Mouse (Mus musculus): ENCODE measurements around the gene Sec14l3.
"Not testable (repeated sequence)": the region's sequence is repeated elsewhere in the genome, so short reads cannot be mapped to it uniquely, and the experiment has no call there.

Sec14l3 gene

DNA sequence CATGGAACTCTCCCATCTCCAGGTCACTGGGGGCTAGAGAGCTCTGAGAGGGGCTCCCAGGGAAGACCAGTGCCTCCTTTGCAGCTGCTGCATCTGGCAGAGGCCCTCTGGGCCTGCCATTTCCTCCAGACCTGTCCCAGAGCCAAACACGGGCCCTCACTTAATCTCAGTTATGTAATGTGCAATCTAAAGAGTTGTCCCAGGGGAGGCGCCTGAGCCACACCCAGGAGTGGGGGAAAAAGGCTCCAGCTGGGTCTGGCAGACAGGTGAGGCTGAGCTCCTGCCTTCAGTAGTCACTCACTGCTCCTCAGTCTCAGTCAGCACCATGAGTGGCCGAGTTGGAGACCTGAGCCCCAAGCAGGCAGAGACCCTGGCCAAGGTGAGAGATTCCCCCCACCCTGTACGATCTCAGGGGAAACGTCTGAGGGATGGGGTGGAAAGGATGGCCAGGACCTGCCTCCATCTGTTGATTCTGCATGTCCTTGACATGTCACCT is at the start of gene Sec14l3:
Gene Sec14l3, plus strand, starts transcription at position 215 of the 496 bp plus-strand sequence.
- DNase-seq (ENCODE audit: low read depth, low spot score) = no peak

DNA sequence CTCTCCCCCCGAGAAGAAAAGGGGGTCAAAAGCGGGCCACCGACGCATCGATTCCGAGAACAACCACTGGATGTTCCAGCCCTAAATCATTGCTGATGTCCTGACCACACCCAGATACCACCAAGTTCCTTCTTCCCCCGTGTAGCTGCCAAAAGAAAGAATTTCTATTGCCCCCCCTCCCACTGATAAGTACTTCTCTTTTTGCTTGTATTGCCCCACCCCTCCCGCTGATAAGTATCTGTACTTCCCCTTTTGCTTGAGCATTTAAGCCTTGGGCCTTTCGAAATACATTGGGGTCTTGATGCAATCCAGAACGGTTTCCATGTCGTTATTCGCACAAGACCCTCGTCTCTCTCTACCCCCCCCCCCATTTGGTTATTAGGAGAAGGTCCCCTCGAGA is 48.8 kb upstream of the Sec14l3 start:
- DNase-seq (ENCODE audit: low read depth, low spot score) = not testable (repeated sequence)

DNA sequence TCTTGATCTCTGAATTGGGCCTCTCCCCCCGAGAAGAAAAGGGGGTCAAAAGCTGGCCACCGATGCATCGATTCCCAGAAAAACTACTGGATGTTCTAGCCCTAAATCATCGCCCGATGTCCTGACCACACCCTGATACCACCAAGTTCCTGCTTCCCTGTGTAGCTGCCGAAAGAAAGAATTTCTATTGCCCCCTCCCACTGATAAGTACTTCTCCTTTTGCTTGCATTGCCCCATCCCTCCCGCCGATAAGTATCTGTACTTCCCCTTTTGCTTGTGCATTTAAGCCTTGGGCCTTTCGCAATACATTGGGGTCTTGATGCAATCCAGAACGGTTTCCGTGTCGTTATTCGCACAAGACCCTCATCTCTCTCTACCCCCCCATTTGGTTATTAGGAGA is 42.5 kb upstream of the Sec14l3 start:
- DNase-seq (ENCODE audit: low read depth, low spot score) = not testable (repeated sequence)

DNA sequence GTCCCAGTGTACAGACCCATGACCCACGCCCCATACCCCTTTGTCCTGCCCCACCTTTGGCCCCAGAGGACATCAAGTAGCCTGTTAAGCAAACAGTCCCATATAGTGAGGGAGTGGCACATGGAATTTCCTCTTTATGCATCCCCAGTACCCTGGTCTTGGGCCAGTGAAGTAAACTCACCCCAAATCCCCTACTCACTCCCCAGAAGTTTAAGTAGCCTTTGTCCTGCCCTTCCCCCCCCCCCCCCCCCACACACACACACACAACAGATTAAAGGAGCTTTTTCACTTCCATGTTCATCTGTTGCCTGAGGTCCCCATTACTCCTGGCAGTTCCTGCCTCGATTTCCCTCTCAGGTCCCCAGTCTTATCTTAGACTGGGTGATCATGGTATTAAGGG is 41.3 kb upstream of the Sec14l3 start:
- no peak for DNase-seq (ENCODE audit: low read depth, low spot score)

DNA sequence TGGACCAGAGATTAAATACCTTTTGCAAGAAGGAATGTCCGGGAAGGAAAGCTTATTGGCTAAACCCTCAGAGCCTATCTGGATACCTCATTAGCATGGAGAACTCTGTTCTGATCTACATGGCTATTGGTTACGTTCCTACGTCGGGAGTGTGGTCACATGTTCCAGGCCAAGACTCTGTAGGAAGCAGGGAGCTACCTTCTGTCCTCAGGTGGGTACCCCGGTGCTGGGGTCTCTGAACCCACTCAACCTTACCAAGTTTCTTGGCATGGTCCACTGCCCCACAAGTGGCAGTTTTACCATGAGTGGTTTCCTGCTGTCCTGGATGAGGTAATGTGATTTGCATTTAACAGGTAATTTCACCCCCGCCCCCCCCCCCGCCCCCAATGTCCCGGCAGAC is 37.6 kb upstream of the Sec14l3 start:
- DNase-seq (ENCODE audit: low read depth, low spot score) = no peak

DNA sequence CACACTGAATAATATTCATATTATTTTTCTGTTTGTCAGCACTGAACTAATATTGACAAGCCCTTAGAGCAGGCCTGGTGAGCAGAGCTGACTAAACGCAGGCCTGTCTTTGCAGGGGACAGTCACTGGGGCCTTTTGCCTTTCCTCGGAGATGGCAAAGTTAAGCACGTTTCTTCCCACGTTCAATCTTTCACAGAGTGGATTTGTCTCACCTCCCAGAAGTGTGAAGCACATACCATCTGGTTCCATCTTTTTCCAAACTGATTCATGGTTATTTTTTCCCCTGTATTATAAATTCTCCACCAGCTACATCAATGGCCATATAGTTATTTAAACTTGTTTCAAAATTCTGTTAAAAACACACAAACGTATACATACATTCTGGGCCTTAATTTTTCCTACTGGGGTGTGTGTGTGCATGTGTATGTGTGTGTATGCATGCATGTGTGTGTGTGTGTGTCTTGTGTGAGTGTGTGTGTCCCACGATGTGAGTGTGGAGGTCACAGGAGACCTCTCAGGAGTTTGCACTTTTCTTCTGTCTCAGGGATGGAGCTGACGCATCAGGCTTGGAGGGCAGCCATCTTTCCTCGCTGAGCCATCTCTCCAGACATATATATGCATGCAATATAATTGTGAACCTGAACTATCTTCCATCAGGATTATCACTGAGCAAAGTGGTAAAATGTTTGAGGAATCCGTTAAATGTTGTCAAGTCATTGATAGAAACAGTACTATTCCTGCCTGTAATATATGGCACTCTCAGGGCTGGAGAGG is 36.9 kb upstream of the Sec14l3 start:
- no peak for DNase-seq (ENCODE audit: low read depth, low spot score)

DNA sequence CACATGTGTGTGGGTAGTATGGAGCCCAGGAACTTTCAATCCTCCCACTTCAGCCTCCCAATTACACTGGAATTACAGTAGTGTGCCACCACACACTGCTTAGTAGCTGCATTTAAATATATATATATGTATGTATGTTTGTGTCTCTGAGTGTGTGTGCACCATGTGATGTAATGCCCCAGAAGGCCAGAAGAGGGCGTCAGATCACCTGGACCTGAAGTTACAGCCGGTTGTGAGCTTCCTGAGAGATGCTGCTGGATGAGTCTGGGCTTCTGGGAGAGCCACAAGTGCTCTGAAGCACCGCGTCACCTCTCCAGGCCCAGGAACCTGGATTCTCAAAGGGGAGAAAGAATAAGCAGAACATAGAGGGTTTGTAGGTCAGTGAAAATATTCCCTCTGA is 35.3 kb upstream of the Sec14l3 start:
- peak; percentile 73 for DNase-seq (ENCODE audit: low read depth, low spot score)

DNA sequence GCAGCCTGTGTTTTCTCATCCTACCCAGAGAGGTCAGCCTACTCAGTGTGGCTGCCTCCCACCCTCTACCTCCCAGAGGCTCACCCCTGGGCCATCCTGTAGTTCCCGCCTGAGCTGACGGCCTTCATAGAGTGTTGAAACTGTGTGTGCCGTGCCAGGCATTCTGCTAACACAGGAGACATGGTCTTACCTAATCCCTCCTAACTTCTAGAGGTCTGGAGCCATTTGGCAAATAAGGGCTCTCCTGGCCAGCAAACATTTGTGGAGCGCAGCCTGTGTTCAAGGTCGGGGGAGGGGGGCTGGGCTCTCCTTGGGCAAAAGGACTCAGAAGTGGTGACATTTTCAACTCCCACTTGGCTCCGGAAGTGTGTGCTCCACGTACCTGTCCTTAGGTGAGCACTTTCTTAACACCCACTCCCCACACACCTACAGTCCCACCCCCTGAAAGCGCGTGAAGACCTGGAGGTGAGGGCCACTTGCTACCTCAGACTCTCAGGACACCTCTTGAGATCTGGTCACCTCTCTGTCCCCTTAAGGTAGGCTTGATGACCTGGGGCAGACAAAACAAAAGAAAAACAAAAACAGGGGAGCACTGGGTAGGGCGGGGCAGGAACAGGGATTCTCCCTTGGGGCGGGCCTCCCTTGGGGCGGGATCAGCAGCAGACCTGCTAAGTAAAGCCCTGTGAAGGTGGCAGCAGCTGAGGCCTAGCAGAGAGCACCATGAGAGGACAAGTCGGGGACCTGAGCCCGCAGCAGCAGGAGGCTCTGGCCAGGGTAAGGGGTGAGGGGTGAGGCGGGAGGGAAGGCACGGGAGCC is 33.3 kb upstream of the Sec14l3 start, which contains the start of gene Sec14l4:
Gene Sec14l4, plus strand, starts transcription at position 337 of the 816 bp plus-strand sequence.
- DNase-seq (ENCODE audit: low read depth, low spot score) = peak; percentile 25

DNA sequence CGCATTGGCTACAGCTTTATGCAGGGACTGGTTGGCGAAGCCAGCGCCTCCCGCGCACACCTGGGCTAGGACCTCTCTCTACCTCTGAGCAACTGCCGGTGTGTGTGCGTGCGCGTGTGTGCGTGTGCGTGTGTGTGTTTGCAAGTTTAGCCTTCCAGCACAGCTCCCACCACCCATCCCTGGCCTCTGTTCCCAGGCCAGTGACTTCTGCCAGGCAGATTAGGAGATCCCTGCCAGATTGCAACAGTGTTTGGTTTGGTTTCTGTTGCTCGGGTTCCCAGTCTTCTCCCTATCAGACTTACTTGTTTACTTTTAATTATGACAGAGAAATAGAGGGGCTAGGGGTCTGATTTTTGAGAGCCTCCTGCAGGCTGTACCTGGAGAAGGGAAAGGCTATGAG is 32.7 kb upstream of the Sec14l3 start:
- DNase-seq (ENCODE audit: low read depth, low spot score) = peak; percentile 36

DNA sequence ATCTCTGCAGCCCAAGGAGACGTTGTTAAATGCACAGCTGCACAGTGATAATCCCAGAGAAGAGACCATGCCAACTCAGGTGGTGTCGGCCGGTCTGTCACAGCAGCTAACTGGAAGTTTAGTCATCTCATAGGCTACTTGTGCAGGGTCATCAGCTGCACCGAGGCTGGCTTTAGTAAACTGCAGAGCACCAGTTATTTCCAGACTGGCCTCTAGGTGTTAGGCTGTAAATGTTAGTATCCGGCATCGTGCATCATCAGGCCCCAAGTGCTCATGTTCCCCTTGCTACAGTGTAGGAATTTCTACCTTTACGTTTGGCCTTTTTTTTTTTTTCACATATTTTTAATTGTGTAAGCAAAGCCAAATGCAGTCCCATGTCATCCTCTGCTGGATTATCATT is 31.2 kb upstream of the Sec14l3 start:
- no peak for DNase-seq (ENCODE audit: low read depth, low spot score)

DNA sequence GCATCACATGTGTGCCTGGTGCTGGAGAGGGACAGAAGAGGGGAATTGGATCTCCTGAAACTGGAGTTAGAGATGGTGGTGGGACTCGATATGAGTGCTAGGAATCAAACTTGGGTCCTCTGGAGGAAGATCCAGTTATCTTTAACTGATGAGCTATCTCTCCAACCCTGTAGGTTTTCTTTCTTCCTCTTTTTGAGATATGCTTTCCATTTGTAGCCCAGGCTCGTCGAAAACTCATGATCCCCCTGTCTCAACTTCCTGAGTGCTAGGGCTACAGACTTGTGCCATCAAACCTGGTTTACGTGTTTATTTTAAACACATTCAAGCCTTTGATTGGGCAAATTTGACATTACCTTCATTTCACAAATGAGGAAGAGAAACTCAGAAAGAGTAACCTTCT is 30.5 kb upstream of the Sec14l3 start:
- DNase-seq (ENCODE audit: low read depth, low spot score) = no peak

DNA sequence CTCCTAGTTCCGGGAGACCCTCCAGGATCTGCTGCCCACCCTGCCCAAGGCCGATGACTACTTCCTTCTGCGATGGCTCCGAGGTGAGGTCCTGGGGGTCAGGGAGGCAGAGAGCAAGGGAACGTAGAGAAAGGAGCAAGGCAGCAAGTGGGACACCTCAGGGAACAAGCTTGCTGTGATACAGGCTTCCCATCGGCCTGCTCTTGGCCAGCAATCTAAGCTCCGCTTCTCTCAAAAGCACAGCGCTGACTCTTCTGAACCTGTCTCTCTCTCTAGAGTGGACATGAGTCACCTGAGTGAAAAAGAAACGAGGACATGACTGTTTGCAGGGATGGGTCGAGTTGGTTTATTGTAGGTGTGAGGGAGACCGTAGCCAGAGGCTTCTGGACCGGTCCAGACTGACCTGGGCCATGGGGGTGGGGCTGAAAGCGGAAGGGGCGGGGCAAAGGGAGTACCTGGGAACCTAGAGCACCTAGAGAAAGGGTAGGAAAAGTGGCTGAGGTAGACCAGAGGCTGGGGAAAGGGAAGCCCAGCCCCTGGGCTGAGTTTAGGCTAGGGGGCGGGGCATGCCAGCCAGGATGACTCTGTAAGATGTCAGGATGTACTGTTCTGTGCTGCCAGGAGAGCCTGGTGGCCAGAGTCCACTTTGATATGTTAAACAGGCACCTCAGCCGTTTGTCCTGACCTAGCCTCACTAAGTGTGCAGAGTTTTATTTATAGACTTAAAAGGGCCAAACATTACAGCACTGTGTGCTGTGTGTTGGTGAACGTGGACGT is 29.3 kb upstream of the Sec14l3 start:
- peak; percentile 66 for DNase-seq (ENCODE audit: low read depth, low spot score)

DNA sequence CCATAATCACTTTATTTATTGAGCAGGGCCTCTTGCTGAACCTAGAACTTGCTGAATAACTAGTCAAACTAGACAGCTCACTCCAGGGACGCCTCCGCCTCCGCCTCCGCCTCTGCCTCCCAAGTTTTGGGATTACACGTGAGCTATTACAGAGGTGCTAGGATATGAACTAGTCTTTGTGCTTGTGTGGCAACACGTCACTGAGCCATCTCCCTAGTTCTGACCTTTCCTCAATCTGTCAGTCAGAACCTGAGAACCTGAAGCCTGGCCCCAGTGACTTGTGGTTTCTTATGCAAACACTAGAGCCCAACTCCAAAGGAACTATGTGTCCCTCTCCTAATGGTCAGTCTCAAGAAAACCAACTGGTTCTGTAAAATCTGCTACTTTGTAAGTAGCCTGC is 28.7 kb upstream of the Sec14l3 start:
- no peak for DNase-seq (ENCODE audit: low read depth, low spot score)

DNA sequence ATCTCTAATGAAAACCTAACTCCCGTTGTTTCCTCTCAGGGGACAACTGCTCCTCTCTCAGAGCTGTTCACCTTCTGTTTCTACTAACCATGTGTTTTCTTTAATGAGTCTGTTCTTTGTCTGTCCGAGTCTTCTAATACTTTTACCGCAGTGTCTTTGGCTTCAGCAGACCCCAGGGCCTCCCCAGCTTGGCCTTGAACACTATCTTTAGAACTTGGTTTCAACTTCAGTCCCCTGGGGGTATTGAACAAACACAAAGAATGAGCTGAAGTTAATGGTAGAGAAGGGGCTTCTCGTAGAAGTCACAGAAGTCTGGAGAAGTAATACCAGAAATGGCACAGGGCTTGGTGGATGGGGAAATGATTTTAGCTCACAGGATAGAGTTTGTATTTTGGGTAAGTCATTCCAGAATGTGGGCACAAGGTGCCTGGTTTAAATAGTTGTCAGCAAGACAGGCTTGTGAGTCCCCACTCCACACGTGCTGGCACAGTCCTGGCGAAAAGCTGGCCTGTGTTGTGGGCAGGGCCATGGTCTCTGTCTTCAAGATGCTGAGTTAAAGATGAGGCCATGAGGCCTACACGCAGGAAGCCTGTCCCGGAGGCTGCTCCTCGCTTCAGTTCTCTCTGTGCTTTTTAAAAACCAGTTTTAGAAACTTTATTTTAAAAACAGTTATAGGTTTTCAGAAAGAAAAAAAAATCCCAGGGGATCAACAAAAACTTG is 28.1 kb upstream of the Sec14l3 start:
- no peak for DNase-seq (ENCODE audit: low read depth, low spot score)

DNA sequence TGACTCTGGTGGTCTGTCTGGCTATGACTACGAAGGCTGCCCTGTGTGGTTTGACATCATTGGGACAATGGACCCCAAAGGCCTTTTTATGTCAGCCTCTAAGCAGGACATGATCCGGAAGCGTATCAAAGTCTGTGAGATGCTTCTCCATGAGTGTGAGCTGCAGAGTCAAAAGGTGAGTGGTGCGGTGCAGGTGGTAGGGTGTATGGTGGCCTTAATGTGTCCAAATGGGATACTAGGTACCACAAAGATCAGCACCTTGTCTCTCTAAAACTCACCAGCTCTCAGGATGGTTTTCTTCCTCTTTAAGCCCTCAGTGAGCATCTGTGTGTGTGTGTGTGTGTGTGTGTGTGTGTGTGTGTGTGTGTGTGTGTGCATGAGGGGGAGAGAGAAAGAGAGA is 24.7 kb upstream of the Sec14l3 start:
- no peak for DNase-seq (ENCODE audit: low read depth, low spot score)

DNA sequence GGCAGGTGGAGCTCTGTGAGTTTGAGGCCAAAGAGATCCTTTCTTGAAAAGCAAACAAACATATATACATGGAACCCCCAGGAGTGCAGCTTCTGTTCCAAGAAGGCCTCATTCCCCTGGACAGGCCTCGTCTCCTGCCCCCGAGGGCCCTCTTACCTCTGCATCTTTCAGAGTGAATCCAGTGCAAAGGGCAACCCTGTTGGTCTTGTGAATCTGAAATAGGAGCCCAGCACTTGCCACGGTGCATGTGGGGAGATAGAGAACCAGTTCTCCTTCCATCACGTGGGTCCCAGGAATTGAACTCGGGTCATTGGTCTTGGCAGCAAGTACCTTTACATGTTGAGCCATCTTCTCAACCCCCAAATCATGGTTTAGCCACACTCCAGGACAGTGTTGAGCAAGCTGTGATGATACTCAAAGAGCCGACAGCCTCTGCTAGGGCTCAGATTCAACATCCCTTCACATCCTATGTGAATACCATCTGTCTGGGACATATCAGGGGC is 23.5 kb upstream of the Sec14l3 start:
- DNase-seq (ENCODE audit: low read depth, low spot score) = no peak

DNA sequence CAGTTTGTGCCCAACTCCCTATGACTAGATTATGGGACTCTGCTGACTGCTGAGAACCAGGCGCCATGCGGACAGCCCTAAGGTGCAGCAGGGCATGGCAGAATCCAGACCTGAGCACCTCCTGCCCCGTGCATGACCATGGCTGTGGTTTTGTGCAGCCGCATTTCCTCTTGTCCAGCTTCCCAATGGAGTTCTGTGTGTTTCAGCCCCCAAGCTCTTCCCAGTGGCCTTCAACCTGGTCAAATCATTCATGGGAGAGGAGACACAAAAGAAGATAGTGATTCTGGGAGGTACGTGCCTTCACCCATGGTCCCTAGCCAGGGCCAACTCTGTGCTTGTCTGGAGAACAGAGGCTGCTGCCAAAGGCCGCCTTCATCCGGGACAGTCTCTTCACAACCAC is 21.6 kb upstream of the Sec14l3 start:
- no peak for DNase-seq (ENCODE audit: low read depth, low spot score)

DNA sequence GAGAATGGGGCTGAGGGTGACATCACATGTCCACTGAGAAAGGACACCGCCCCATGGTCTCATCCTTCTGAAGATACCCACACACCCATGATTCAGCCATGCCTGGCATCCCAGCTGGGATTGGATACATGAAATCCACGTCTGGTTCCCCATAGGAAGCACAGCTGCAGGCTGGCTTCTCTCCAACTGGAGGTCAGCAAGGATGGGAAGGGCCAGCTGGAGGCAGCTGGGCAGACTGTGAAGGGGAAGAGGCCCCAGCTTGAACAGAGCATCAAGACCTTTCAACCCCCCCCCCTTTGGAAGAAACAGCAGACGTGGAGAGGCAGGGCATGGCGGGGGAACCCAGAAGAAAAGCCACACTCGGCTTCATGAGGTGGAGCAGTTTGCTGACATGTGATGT is 18.1 kb upstream of the Sec14l3 start:
- DNase-seq (ENCODE audit: low read depth, low spot score) = no peak

DNA sequence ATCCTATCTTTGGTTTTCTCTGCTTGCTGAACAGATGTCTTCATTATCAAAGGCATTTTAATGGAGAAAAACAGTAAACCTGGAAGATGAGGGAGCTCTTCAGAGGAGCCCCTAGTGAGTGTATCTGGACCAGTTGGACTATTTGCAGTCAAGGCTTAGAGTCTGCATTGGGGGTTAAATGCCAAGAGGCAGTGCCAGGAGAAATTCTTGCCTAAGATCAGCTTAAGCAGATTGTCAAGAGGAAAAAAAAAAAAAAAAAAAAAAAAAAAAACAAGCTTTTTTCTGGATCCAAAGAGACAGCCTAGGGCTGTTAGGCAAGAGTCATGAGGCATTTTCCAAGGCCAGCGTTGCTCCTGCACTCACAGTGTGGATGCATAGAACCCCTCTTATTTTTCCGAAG is 16.9 kb upstream of the Sec14l3 start:
- DNase-seq (ENCODE audit: low read depth, low spot score) = no peak

DNA sequence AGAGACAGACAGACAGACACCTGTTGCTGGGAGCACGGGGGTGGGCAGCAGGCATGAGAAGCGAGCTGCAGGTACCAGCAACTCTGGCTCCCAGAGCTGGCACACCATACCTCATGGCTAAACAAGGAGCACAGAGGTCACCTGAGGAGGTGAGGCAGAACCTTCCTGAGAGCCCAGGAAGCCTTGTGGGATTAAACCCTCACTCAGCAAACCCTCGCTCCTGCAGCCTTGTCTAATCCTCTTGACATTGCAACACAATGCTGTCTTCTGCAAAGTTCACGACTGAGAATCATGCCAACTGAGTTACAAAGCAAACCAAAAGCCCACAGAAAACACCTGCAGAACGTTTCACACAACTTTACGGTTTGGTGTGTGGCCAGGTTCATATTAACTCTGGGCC is 16.2 kb upstream of the Sec14l3 start:
- DNase-seq (ENCODE audit: low read depth, low spot score) = no peak

DNA sequence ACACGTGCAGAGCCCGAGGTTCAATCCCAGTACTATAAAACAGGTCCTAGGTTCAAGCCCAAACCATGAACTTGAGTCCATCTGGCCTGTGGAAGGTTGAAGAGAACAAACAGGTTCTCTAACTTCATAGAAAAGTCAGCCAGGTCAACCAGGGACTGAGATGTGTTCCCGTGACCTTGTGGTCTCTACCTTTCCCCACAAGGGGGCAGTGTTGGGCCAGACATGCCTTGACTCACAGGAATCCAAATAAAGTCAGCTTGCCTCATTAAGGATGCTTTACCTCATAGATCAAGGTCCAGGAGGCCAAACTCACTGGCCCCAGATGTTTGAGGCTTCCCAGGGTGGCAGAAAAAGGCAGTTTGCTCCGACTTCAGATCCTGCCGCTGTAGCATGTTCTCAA is 11.1 kb upstream of the Sec14l3 start:
- peak; percentile 85 for DNase-seq (ENCODE audit: low read depth, low spot score)

All from ES-CJ7 (cell line).